Mouse (Mus musculus): ENCODE results near the gene Marcks. TPM values are rescaled to one million over a fixed set of nuclear protein-coding genes. Genes with fewer than 3 reads are reported as not detected.
"Not testable (repeated sequence)": the region's sequence is repeated elsewhere in the genome, so short reads cannot be mapped to it uniquely, and the experiment has no call there.

The Marcks gene
- polyA plus RNA-seq, 1 experiment from 2014 or later: 187 TPM

DNA sequence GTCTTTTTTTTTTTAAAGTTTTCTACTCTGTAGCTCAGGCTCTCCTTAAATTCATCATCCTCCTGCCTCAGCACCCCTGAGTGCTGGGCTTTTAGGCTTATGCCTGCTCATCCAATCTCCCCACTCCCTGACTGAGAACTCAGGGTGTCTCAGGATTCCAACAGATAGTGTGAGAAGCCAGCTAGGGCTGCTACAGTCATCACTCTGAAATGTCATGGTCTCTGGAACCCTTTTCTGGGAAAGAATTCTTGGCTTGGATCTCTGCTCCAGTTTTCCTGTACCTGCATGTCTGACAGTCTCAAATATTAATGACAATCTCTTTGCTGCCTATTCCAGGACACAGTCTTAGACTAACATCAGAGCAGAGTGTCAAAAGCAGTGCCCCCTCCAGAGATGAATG is 45.4 kb downstream of the Marcks start:
- H3K27me3 ChIP-seq (ENCODE audit: control insufficient read depth, insufficient read depth, low read depth, low read length): no peaks in the 10 kb centered on the region
- H3K4me1 ChIP-seq (ENCODE audit: control insufficient read depth, insufficient read depth, low read length): no peaks in the 10 kb centered on the region
- H3K9me3 ChIP-seq (replicated peaks; ENCODE audit: control insufficient read depth, low read length, poor library complexity, severe bottlenecking): 0 out of 2 replicates have a peak, but pooled peaks cover 3% of the 10 kb centered on the region
- H3K9ac ChIP-seq (ENCODE audit: low read depth, low read length): no peak overlapping the region
- no peak for ATAC-seq
- no peak overlapping the region for H3K4me3 ChIP-seq (ENCODE audit: low read depth, low read length)
- H3K4me2 ChIP-seq (ENCODE audit: low read length): no peak overlapping the region
- no peak overlapping the region for H3K27ac ChIP-seq (ENCODE audit: low read length)
- H3K36me3 ChIP-seq (ENCODE audit: control insufficient read depth, insufficient read depth, low read length): no peaks in the 10 kb centered on the region

DNA sequence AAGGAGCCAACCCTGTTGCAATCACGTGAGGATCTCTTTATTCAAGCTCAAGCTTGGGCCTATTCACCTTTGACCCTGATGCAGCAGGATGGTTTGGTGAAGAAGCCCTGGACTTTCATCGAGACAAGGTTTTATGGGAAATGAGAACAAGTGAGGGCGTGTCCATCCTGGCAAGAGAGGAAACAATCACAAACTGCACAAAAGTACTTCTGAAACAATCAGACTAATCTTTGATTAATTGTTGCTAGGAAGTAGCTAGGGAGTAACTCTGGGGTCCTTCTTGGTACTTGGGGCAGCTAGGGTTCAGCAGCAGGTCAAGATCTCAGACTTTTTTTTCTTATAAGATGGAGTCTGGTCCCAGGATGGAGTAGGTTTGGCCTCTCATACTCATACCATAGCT is 48.3 kb downstream of the Marcks start:
- 73% methylated on average over 3 of the region's 3 CpGs for WGBS
- H3K4me3 ChIP-seq (ENCODE audit: low read depth, low read length): no peak overlapping the region
- no peak overlapping the region for H3K4me2 ChIP-seq (ENCODE audit: low read length)

DNA sequence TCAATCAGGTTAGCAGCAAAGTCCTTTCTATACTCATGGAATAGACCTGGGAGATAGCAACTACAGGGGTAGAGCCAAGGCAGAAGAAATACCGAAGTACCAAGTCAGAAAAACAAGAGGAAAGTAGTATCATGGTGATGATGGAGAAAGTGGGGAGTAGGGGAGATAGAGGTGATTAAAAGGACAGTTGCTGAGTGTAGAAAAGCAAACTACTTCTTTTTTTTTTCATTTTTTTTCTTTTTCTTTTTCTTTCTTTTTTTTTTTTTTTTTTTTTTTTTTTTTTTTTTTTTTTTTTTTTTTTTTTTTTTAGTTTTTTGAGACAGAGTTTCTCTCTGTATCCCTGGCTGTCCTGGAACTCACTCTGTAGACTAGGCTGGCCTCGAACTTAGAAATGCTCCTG is 54.6 kb downstream of the Marcks start:
- not testable (repeated sequence) for H3K4me1 ChIP-seq (ENCODE audit: control insufficient read depth, insufficient read depth, low read length); H3K27ac ChIP-seq (ENCODE audit: low read length); H3K36me3 ChIP-seq (ENCODE audit: control insufficient read depth, insufficient read depth, low read length); H3K9me3 ChIP-seq (replicated peaks; ENCODE audit: control insufficient read depth, low read length, poor library complexity, severe bottlenecking); H3K27me3 ChIP-seq (ENCODE audit: control insufficient read depth, insufficient read depth, low read depth, low read length); ATAC-seq; H3K9ac ChIP-seq (ENCODE audit: low read depth, low read length); H3K4me3 ChIP-seq (ENCODE audit: low read depth, low read length); H3K4me2 ChIP-seq (ENCODE audit: low read length)
- 96% methylated on average over 2 of the region's 2 CpGs for WGBS

More for the DNA sequence above, 48.3 kb downstream of the Marcks start:
- Histone ChIP-seq H3K9ac (ENCODE audit: low read depth, low read length) (no peak overlapping the region), H3K27ac (ENCODE audit: low read length) (no peak overlapping the region), H3K4me1 (ENCODE audit: control insufficient read depth, insufficient read depth, low read length) (no peaks in the 10 kb centered on the region), H3K27me3 (ENCODE audit: control insufficient read depth, insufficient read depth, low read depth, low read length) (no peaks in the 10 kb centered on the region), H3K36me3 (ENCODE audit: control insufficient read depth, insufficient read depth, low read length) (no peaks in the 10 kb centered on the region), H3K9me3 (replicated peaks; ENCODE audit: control insufficient read depth, low read length, poor library complexity, severe bottlenecking) (0 out of 2 replicates have a peak, but pooled peaks cover 3% of the 10 kb centered on the region)
- no peak for ATAC-seq

Other genes with a start within 250 kb of the Marcks start
- gene Hdac2, start 164.4 kb downstream of the Marcks start, polyA plus RNA-seq (2015; fragmentation: Nextera tagmentation; extraction: Ambion mirVana): 327 and 359 TPM in 2 replicates

Data from midbrain, embryonic 16.5 days (tissue).